Mouse (Mus musculus) megakaryocyte, embryonic 14.5 days (primary cell): Measurements from ENCODE around the gene Man2a2. TPM values are rescaled to one million over a fixed set of nuclear protein-coding genes. Genes with fewer than 3 reads are reported as not detected.

Experiments used
- H3K27me3 ChIP-seq: replicated peaks from 2 replicates; pipeline ENCODE3; 2012; ENCODE audit warnings: inconsistent platforms
- H3K36me3 ChIP-seq: replicated peaks from 2 replicates; pipeline ENCODE3; 2012; ENCODE audit warnings: low read length, inconsistent platforms, mixed read lengths
- H3K4me1 ChIP-seq: 2 replicates; pipeline ENCODE4 v1.6.1; 2012; ENCODE audit warnings: inconsistent platforms
- H3K4me3 ChIP-seq: replicated peaks from 2 replicates; pipeline ENCODE3; 2012; ENCODE audit warnings: moderate library complexity, mild to moderate bottlenecking, inconsistent platforms
- H3K9me3 ChIP-seq: 2 replicates; pipeline ENCODE4 v1.6.1; 2012; ENCODE audit warnings: inconsistent platforms
- FLI1 ChIP-seq: IDR thresholded peaks from 2 replicates; pipeline ENCODE4 v1.6.1; 2012; ENCODE audit warnings: low read length, inconsistent platforms, mixed read lengths
- GATA1 ChIP-seq: IDR thresholded peaks from 3 replicates; pipeline ENCODE4 v1.6.1; 2012; ENCODE audit warnings: mixed read lengths, low read length, inconsistent platforms, borderline replicate concordance
- polyA plus RNA-seq: library from polyadenylated mRNA; stranded (reverse); fragments of >175 nt; gene quantifications from 2 replicates; pipeline ENCODE4 v1.2.3, GENCODE M21; 2012; ENCODE audit warnings: low replicate concordance; ENCODE audit not compliant: insufficient read depth

Man2a2 gene
- polyA plus RNA-seq, 1 experiment, result 36.1 TPM

DNA sequence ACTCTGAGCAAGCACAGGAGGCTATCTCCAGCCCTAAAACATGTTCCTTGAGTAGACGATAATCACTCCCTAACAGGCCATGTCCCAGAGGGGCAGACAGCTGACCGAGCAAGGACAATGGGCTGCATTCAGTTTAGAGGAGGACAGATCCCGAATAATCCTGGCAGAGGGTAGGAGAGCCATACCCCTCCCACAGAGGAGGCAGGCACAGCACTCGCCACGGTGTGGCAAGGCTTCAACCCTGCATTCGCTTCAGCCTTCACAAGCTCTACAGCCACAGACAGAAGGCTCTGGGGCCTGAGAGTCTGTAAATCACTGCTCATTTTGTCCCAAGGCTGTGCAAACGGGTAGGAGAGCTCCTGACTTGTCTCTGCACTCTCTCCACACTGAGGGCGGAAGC lies 14.0 kb downstream of the Man2a2 start:
- TF ChIP-seq FLI1 (no peak), GATA1 (no peak)
- no peaks in the 10 kb centered on the region for H3K27me3 ChIP-seq
- H3K9me3 ChIP-seq, result no peaks in the 10 kb centered on the region
- no peak overlapping the region for H3K4me3 ChIP-seq
- H3K36me3 ChIP-seq, result peaks cover 97% of the 10 kb centered on the region
- H3K4me1 ChIP-seq, result peaks cover 72% of the 10 kb centered on the region

DNA sequence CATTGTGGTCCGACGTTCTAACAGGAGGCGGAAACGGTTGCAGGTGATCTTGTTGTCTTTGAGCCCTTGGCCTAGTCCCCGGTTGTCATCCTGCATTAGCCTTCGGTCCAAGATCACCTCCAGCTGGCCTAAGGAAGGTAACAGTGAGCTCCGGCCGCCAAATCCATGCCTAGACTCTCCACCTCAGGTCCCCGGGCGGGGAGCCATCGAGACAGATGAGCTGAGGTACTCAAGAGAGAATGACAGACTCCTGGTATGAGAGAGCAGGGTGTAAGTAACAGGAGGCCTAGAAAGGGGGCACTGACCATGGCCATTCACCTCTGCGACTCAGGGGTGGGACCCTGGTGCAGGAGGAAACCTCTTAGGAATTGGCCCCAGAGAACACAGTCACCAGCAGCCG lies 14.8 kb downstream of the Man2a2 start:
- no peak for TF ChIP-seq GATA1
- Histone ChIP-seq H3K36me3 (peaks cover 96% of the 10 kb centered on the region), H3K27me3 (no peaks in the 10 kb centered on the region), H3K4me1 (peaks cover 76% of the 10 kb centered on the region), H3K4me3 (no peak overlapping the region), H3K9me3 (no peaks in the 10 kb centered on the region)

DNA sequence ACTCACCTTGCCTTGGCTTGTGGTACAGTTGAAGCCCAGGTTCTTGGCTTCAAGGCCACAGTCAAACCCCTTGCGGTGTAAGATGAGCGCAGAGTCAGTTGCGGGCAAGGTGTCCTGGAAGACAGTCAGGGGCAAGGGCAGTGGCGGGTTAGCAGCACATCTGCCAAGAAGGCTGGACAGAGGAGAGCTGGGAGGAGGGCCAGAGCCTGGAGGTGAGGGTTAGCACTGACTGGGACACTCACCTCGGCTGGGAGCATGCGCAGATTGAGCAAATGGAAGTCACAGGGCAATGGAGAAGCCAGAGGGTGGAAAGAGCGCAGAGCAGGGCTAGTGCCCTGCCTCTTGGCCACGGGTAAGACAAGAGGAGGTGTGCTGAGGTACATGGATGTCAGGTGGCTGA lies 18.3 kb downstream of the Man2a2 start:
- no peaks in the 10 kb centered on the region for H3K9me3 ChIP-seq
- no peak overlapping the region for H3K4me3 ChIP-seq
- TF ChIP-seq GATA1 (no peak), FLI1 (no peak)
- H3K4me1 ChIP-seq, result peaks cover 82% of the 10 kb centered on the region
- peaks cover 95% of the 10 kb centered on the region for H3K36me3 ChIP-seq
- no peaks in the 10 kb centered on the region for H3K27me3 ChIP-seq

DNA sequence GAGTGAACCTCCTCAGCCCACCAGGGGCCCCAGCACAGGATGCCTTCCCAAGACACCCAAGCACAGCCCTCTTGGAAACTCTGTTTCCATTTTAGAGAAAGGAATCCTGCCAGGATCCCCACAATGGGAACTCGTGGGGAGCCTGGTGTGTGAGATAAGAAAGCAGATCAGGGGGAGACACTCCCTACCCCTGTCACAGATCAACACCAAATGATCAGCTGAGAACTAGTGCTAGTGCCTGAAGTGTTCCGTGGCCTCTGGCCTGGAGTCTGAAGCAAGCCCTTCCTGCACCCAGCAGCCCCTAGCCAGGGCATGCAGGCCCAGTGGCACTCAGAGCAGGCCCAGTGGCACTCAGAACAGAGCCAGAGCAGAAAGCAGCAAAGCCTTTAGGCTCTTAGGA lies 20.4 kb downstream of the Man2a2 start:
- peaks cover 88% of the 10 kb centered on the region for H3K4me1 ChIP-seq
- H3K9me3 ChIP-seq, result no peaks in the 10 kb centered on the region
- no peaks in the 10 kb centered on the region for H3K27me3 ChIP-seq
- H3K4me3 ChIP-seq, result peak overlapping the region; percentile 62
- TF ChIP-seq GATA1, result no peak
- no peak for TF ChIP-seq FLI1
- peaks cover 89% of the 10 kb centered on the region for H3K36me3 ChIP-seq

DNA sequence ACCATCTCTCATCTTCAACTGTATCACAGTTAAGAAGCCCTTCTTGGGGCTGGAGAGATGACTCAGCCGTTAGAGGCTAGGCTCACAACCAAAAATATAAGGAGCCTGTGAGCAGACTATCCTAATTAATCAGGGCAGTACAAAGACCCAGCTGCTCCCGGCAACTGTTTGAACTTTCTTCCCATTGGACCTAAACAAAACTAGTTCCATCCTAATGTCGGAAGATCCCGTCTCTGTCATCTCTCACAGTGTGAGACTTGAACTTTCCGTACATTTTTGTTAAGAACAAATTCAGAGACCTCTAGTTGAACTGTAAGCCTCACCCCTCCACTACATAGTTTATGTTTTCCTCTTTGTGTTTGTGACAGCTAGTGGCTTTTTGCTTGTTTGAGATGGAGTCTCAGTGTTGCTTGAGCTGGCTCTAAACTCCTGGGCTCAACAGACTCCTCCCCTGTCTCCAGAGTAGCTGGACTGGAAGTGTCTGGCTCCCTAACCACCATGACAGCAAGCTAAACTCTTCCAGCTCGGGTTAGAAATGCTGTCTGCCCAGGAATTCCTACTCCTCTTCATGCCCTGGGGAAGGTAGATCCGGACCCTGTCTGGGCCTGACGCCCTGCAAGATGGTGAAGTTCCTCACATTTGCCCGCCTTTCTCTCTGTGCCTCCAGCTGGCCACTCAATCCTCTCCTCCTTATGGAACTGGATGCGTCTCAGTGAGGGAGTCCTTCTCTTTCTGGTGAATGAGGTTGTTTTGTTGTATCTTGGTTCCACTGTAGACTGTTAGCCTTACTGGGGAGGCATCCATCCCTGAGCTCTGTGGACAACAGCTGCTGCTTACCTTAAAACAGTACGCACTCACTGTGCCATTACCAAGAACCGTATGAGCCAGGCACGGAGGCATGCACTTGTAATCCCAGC lies 23.2 kb downstream of the Man2a2 start:
- Histone ChIP-seq H3K4me3 (peak overlapping the region; percentile 75), H3K27me3 (no peaks in the 10 kb centered on the region), H3K36me3 (peaks cover 68% of the 10 kb centered on the region), H3K9me3 (no peaks in the 10 kb centered on the region), H3K4me1 (peaks cover 86% of the 10 kb centered on the region)
- TF ChIP-seq FLI1 (no peak), GATA1 (no peak)

DNA sequence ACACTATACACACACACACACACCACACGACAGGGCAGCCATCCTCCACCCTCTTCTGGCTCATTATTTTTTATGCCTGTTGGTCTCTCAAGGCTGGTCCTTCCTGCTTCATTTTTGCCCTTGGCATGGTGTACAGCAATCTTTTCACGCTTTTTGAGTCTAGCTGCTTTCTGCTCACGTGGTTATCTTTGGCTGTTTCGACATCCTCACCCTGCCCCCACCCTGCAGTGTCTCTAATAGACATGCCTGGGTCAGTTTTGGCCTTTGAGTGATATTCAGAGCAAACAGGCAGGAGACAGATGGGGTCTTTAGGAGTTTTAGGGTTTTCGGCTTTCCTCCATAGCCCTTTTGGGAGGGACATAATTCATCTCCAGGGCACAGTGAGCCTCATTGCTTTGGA lies 24.3 kb downstream of the Man2a2 start:
- no peaks in the 10 kb centered on the region for H3K9me3 ChIP-seq
- no peaks in the 10 kb centered on the region for H3K27me3 ChIP-seq
- H3K4me1 ChIP-seq, result peaks cover 85% of the 10 kb centered on the region
- no peak for TF ChIP-seq FLI1
- TF ChIP-seq GATA1, result no peak
- no peak overlapping the region for H3K4me3 ChIP-seq
- peaks cover 58% of the 10 kb centered on the region for H3K36me3 ChIP-seq

DNA sequence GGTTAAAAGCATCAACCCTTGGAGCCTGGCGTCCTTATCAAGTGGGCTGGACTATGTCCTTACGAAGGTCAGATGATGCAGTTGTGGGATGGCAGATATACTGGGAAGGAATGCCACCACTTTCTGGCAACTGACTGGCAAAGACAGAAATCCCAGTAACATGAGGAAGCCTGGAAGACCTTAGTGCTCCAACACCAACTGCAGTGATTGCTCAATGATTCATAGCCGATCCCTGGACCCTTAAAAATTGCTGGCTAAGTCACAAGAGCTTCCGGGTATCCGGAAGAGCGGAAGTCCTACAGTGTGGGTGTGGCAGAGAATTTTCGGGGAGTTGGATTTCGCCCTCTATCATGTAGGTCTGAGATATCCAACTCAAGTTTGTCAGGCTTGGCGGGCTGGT lies 25.0 kb downstream of the Man2a2 start:
- no peak overlapping the region for H3K4me3 ChIP-seq
- no peaks in the 10 kb centered on the region for H3K27me3 ChIP-seq
- no peaks in the 10 kb centered on the region for H3K9me3 ChIP-seq
- no peak for TF ChIP-seq GATA1
- TF ChIP-seq FLI1, result no peak
- peaks cover 52% of the 10 kb centered on the region for H3K36me3 ChIP-seq
- peaks cover 85% of the 10 kb centered on the region for H3K4me1 ChIP-seq

DNA sequence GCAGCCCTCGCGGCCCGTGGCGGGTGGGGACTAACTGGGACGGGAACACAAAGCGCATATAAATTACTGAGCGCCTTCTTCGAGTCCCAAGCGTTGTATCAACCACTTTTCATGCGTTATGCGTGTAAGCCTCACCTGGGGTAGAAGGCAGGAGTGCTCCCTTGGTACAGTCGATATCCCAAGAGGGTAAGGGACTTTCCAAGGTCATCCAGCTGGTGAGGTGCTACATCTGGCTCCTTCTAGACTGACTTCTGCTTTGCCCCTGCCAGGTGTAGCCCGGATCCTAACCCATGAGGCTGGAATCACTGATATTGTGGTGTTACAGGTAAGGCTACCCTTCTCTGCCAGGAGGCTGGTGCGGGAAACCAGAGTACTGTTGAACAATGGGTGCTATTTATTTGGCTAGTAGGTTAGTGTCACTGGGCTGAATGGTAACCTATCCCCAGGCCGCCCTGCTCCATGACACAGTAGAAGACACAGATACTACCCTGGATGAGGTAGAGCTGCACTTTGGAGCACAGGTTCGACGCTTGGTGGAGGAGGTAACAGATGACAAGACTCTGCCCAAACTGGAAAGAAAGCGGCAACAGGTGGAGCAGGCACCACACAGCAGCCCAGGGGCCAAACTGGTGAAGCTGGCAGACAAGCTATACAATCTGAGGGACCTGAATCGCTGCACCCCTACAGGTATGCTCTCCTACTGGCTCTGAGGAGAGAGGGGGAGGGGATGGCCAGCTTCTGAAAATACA lies 27.7 kb downstream of the Man2a2 start:
- no peaks in the 10 kb centered on the region for H3K9me3 ChIP-seq
- peaks cover 30% of the 10 kb centered on the region for H3K36me3 ChIP-seq
- H3K4me1 ChIP-seq, result peaks cover 79% of the 10 kb centered on the region
- H3K4me3 ChIP-seq, result peak overlapping the region; percentile 94
- TF ChIP-seq GATA1 (no peak), FLI1 (no peak)
- H3K27me3 ChIP-seq, result no peaks in the 10 kb centered on the region

DNA sequence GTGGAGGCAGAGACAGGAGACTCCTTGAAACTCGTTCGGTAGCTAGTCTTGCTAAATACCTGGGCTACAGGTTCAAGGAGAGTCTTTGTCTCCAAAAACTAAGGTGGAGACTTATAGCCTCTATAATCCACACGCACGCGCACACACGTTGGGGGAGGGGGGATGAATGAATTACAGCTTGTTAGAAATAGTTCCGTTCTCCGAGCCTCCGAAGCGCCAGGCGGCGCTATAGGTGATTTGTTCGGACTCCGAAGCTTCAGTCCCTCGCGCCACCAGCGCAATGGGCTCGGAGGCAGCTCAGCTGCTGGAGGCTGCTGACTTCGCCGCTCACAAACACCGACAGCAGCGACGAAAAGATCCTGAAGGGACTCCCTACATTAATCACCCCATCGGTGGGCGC lies 28.3 kb downstream of the Man2a2 start, which contains the start of gene Hddc3:
Gene Hddc3, plus strand, starts transcription at position 247 of the 400 bp plus-strand sequence.
- Histone ChIP-seq H3K36me3 (peaks cover 30% of the 10 kb centered on the region), H3K9me3 (no peaks in the 10 kb centered on the region), H3K4me3 (peak within 1 kb of the TSS; percentile 94), H3K27me3 (no peaks in the 10 kb centered on the region), H3K4me1 (peaks cover 79% of the 10 kb centered on the region)
- TF ChIP-seq FLI1 (no peak), GATA1 (no peak)

DNA sequence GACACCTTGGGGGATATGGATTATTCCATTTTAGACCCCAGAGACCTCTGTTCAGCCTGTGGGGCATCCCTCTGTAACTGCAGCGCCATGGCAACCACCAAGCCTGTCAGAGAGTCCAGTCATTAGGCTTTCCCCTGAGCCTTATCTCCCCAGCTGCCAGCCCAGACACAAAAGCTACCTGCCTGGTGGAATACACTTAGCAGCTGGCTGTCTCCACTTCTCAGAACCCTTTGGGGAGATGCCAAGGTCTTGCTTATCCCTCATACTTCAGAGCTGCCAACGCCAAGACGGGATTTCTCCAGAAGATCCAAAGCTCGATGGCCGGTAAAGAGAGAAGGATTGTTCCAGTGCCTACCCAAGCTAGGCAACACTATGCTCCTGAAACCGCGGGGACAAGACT lies 29.4 kb downstream of the Man2a2 start:
- H3K9me3 ChIP-seq, result no peaks in the 10 kb centered on the region
- peaks cover 75% of the 10 kb centered on the region for H3K4me1 ChIP-seq
- H3K36me3 ChIP-seq, result peaks cover 35% of the 10 kb centered on the region
- H3K4me3 ChIP-seq, result no peak overlapping the region
- no peaks in the 10 kb centered on the region for H3K27me3 ChIP-seq
- no peak for TF ChIP-seq GATA1
